Mouse (Mus musculus) embryonic facial prominence, embryonic 10.5 days (tissue): Measurements from ENCODE around the gene Hlcs. TPM values are rescaled to one million over a fixed set of nuclear protein-coding genes. Genes with fewer than 3 reads are reported as not detected.

Experiments
- DNase-seq: peaks from one replicate; pipeline ENCODE4 v3.0.0-alpha.2; 2017; ENCODE audit warnings: low spot score
- H3K27ac ChIP-seq: fragments of 300-500 bp; sonication (generic); replicated peaks from 2 replicates; pipeline ENCODE4 v1.5.1; 2016; ENCODE audit warnings: mild to moderate bottlenecking
- H3K27me3 ChIP-seq: fragments of 300-500 bp; sonication (generic); replicated peaks from 2 replicates; pipeline ENCODE4 v1.6.1; 2016; ENCODE audit warnings: low read depth, mild to moderate bottlenecking; ENCODE audit not compliant: poor library complexity, severe bottlenecking
- H3K36me3 ChIP-seq: fragments of 300-500 bp; sonication (generic); replicated peaks from 2 replicates; pipeline ENCODE4 v1.6.1; 2016; ENCODE audit warnings: mild to moderate bottlenecking, moderate library complexity
- H3K4me1 ChIP-seq: fragments of 300-500 bp; sonication (generic); 2 replicates; pipeline ENCODE4 v1.6.1; 2016
- H3K4me3 ChIP-seq: fragments of 300-500 bp; sonication (generic); 2 replicates; pipeline ENCODE4 v1.5.1; 2016; ENCODE audit warnings: mild to moderate bottlenecking, moderate library complexity
- H3K9me3 ChIP-seq: fragments of 300-500 bp; sonication (generic); 2 replicates; pipeline ENCODE4 v1.6.1; 2016; ENCODE audit warnings: mild to moderate bottlenecking
- WGBS: fragments of 180-500 bp; shearing (Covaris S2); methylation state at CpG from one replicate; pipeline ENCODE4 v1.1.7; 2016; 5-methylcytosine and 5-hydroxymethylcytosine counted together
- polyA plus RNA-seq: library from polyadenylated mRNA; unstranded; fragments of >200 nt; fragmentation: Nextera tagmentation; extraction: Ambion mirVana; gene quantifications from 2 replicates; pipeline ENCODE4 v1.2.1, GENCODE M21; 2016

Gene Hlcs
- polyA plus RNA-seq, result 12.2 and 13.1 TPM in 2 replicates

DNA sequence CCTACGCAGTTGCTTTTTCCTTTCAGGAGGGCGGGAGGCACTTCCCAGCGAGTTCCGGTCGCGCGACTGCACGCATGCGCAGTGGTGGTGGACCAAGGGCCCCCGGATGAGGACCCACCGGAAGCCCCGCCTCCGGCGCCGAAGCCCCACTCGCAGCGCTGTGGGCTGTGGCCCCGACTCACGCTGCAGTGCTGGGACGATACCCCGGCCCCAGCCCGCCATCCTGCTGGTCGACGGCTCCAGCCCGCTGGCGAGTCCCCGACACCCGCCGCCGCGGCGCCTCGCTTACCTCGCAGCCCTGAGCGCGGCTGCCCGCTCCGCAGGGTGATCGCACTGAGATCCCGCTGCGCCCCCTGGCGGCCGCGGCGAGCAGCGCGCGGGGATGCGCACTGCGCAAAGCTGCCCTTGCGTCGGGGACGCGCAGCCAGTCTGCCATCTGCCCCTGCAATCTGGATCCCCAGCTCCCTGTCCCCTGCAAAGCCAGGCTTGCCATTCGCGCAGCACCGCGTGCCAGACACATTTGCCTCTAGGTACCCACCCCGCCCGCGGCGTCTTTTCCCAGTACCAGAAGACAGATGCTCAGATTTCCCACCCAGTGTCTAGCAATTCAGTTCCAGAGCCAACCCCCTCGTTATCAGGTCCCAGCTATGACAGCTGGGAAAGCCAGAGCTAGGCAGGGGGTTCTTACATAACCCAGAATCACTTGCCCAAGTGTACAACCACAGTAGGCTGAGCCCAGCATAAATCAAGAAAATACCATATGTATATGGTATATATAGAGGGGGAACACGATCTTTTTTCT is at the start of gene Hlcs:
Hlcs (minus strand) TSS at position 343 of the 802 bp plus-strand sequence.
- Histone ChIP-seq H3K4me1 (peaks cover 24% of the 10 kb centered on the region), H3K36me3 (no peaks in the 10 kb centered on the region), H3K27me3 (no peaks in the 10 kb centered on the region), H3K4me3 (peak within 1 kb of the TSS; percentile 85), H3K9me3 (no peaks in the 10 kb centered on the region), H3K27ac (peak within 1 kb of the TSS; percentile 99)
- under 1% methylated on average over 64 of the region's 64 CpGs for WGBS
- DNase-seq, result peak; percentile 97

DNA sequence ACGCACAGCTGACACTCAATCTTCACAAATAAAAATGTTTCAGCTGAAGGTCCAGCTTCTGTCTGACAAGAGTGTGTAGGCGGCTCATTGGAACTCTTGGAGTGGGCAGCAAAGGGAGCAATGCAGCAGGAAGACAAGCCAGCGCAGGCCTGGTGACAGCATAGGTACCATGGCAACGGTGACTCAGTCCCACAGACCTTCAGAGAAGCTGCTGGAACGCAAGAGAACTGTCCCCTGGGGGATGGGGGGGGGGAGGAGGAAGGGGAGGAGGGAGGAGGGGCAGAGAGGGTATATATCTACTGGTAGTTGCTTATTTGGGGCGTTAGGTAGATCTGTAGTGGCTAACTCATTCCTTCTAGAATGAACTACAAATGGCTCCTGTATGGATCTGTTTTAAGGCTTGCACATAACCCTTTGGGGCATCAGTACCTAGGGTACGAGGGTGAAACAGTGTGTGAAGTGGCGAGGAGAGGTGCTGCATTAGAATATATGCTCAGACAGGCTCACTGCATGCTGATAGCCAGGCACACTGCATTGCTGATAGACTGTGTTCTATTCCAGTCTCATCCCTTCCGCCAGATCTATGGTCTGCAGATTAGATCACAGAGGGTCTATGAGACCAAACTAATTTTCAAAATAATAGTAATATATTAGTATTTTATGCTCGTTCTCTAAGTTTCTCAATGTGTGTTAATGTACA is 49.0 kb upstream of the Hlcs start:
- no peaks in the 10 kb centered on the region for H3K9me3 ChIP-seq
- H3K27ac ChIP-seq, result no peak overlapping the region
- no peak overlapping the region for H3K4me3 ChIP-seq
- H3K27me3 ChIP-seq, result no peaks in the 10 kb centered on the region
- peak; percentile 67 for DNase-seq
- 57% methylated on average over 10 of the region's 10 CpGs for WGBS
- H3K4me1 ChIP-seq, result peaks cover 13% of the 10 kb centered on the region
- peaks cover 12% of the 10 kb centered on the region for H3K36me3 ChIP-seq

- Histone ChIP-seq H3K27ac (no peak overlapping the region), H3K9me3 (no peaks in the 10 kb centered on the region), H3K4me3 (no peak overlapping the region), H3K36me3 (peaks cover 12% of the 10 kb centered on the region), H3K27me3 (no peaks in the 10 kb centered on the region), H3K4me1 (peaks cover 23% of the 10 kb centered on the region)
- no peak for DNase-seq
- 87% methylated on average over 13 of the region's 13 CpGs for WGBS
These were observed 47.4 kb upstream of the Hlcs start for GRCm38 (mm10) chr16:94360578-94361350.

DNA sequence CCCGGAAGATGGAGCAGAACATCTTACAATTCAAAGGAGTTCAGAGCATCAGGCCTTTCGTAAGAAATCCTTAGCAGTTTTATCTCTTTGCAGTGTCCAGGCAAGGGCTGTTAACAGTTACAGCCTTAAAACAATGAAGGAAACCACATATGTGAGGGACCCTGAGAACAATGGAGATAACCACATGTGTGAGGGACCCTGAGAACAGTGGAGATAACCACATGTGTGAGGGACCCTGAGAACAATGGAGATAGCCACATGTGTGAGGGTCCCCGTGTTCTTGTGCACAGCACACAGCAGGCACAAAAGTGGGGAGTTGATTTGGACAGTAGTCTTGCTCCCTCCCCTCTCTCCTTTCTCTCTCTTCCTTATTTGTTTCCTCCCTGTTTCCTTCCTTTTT is 44.7 kb upstream of the Hlcs start:
- H3K27me3 ChIP-seq, result no peaks in the 10 kb centered on the region
- no peak overlapping the region for H3K4me3 ChIP-seq
- peaks cover 33% of the 10 kb centered on the region for H3K4me1 ChIP-seq
- DNase-seq, result no peak
- no peaks in the 10 kb centered on the region for H3K9me3 ChIP-seq
- H3K36me3 ChIP-seq, result no peaks in the 10 kb centered on the region
- WGBS, result 83% methylated on average over 3 of the region's 3 CpGs
- no peak overlapping the region for H3K27ac ChIP-seq

DNA sequence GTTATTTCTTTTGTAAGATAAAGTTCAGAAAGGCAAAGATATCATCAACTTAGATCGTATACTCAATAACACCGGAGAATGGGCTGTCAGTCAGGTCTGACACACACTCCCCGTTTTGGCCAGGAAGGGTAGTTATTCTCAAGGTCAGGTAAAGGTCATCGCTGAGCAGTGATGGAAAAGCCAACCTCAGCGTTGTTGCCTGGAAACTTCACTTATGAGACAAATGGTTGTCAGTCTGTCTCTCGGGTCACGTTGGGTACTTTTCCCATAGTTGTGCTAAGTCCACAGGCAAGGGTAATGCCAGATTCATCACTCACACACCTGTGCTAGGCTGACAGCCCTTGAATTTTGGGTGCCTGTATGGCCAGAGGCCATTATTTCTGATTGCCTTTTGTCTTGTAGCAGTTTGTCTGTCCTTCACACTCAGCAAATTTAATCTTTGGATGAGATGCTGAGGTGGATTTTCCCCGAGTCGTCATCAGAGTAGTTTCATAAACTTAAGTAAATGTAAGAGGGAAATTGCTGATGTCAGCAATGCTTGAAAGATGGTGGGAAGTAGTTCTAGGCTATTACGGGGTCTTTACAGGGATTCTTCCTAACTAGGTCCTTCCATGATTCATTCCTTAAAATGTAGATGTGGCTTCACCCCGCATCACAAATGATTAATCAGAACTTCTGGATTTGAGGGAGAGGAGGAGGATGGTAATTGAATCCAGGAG is 43.6 kb upstream of the Hlcs start:
- Histone ChIP-seq H3K4me1 (peaks cover 27% of the 10 kb centered on the region), H3K9me3 (no peaks in the 10 kb centered on the region), H3K27me3 (no peaks in the 10 kb centered on the region), H3K36me3 (no peaks in the 10 kb centered on the region), H3K4me3 (no peak overlapping the region), H3K27ac (no peak overlapping the region)
- no peak for DNase-seq
- 78% methylated on average over 11 of the region's 11 CpGs for WGBS

GRCm38 (mm10) chr16:94356046-94356445 is 42.7 kb upstream of the Hlcs start:
- Histone ChIP-seq H3K36me3 (no peaks in the 10 kb centered on the region), H3K27ac (no peak overlapping the region), H3K4me3 (no peak overlapping the region), H3K9me3 (no peaks in the 10 kb centered on the region), H3K27me3 (no peaks in the 10 kb centered on the region), H3K4me1 (peaks cover 26% of the 10 kb centered on the region)
- WGBS, result 64% methylated on average over 7 of the region's 7 CpGs
- no peak for DNase-seq

GRCm38 (mm10) chr16:94354450-94354849 is 41.1 kb upstream of the Hlcs start:
- no peaks in the 10 kb centered on the region for H3K9me3 ChIP-seq
- no peak overlapping the region for H3K4me3 ChIP-seq
- DNase-seq, result peak; percentile 45
- WGBS, result 56% methylated on average over 9 of the region's 9 CpGs
- no peaks in the 10 kb centered on the region for H3K27me3 ChIP-seq
- H3K4me1 ChIP-seq, result peaks cover 29% of the 10 kb centered on the region
- H3K27ac ChIP-seq, result no peak overlapping the region
- no peaks in the 10 kb centered on the region for H3K36me3 ChIP-seq

DNA sequence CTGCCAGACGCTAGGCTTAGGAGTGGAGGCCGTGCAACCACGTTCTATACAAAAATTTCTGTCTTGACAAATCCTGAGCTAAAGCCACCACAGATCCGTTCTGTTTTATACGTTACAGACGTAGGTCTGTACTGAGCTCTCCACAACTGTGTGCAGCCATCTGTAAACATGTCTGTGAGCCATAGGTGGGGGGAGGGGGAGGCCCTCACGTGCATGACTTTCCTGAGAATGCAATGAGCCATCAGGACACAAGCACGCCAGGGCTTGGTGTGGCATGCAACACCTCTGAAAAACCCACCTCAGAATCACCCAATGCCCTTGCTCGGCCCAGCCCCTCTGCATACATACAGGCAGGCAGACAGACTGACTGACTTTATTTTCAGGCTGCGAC is 36.9 kb upstream of the Hlcs start:
- no peak overlapping the region for H3K4me3 ChIP-seq
- no peak for DNase-seq
- H3K27me3 ChIP-seq, result no peaks in the 10 kb centered on the region
- peaks cover 20% of the 10 kb centered on the region for H3K4me1 ChIP-seq
- H3K36me3 ChIP-seq, result no peaks in the 10 kb centered on the region
- H3K9me3 ChIP-seq, result no peaks in the 10 kb centered on the region
- H3K27ac ChIP-seq, result no peak overlapping the region
- WGBS, result 82% methylated on average over 10 of the region's 10 CpGs

- Histone ChIP-seq H3K4me3 (no peak overlapping the region), H3K9me3 (no peaks in the 10 kb centered on the region), H3K27ac (no peak overlapping the region), H3K36me3 (no peaks in the 10 kb centered on the region), H3K4me1 (peaks cover 19% of the 10 kb centered on the region), H3K27me3 (no peaks in the 10 kb centered on the region)
- DNase-seq, result no peak
- 77% methylated on average over 11 of the region's 11 CpGs for WGBS
These were observed 36.4 kb upstream of the Hlcs start for GRCm38 (mm10) chr16:94349588-94350286.

- 89% methylated on average over 2 of the region's 2 CpGs for WGBS
- H3K4me1 ChIP-seq, result peaks cover 14% of the 10 kb centered on the region
- no peak overlapping the region for H3K4me3 ChIP-seq
These were observed 35.4 kb upstream of the Hlcs start for GRCm38 (mm10) chr16:94348779-94349178.

DNA sequence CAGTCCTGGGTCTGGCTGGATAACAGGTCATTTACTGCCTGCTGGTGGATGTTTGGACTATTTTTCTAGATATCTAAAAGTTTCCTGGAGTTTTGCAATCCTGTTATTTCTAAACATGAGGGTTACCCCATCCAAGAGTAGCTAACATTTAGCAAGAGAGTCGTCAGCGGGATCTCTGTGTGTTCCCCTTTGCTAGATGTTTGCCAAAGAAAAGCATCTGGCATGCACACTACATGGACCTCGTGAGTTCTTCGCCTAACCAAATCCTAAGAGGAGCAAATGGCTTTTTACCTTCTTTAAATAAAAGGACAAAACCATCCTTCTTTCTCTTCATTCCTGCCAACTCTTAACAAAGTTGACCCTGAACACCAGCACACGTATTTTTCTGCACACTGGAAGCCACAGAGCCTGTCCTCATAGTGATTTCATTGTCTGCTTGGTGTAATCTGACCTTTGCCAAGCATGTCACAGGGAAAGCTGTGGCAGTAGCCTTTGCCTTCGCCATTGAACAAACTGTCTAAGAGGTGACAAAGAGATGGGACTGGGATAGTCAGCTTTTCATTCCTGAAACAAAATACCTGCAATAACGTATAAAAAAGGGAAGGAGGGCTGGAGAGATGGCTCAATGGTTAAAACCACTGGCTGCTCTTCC is 33.8 kb upstream of the Hlcs start:
- Histone ChIP-seq H3K4me1 (peaks cover 9% of the 10 kb centered on the region; the same call in 1 of the 2 replicates), H3K36me3 (no peaks in the 10 kb centered on the region), H3K27ac (no peak overlapping the region), H3K27me3 (no peaks in the 10 kb centered on the region), H3K9me3 (no peaks in the 10 kb centered on the region), H3K4me3 (no peak overlapping the region)
- DNase-seq, result no peak
- 72% methylated on average over 7 of the region's 7 CpGs for WGBS

More at GRCm38 (mm10) chr16:94348779-94349178, 35.4 kb upstream of the Hlcs start:
- Histone ChIP-seq H3K36me3 (no peaks in the 10 kb centered on the region), H3K9me3 (no peaks in the 10 kb centered on the region), H3K27me3 (no peaks in the 10 kb centered on the region), H3K27ac (no peak overlapping the region)
- DNase-seq, result no peak
